Mouse (Mus musculus): ENCODE results near the gene Gm20388. TPM values are rescaled to one million over a fixed set of nuclear protein-coding genes. Genes with fewer than 3 reads are reported as not detected.
"Not testable (repeated sequence)": the region's sequence is repeated elsewhere in the genome, so short reads cannot be mapped to it uniquely, and the experiment has no call there.

Gene Gm20388
- total and polyA plus RNA-seq, 2 experiments from 2014 or later = 17.3 TPM; not detected in 1

DNA sequence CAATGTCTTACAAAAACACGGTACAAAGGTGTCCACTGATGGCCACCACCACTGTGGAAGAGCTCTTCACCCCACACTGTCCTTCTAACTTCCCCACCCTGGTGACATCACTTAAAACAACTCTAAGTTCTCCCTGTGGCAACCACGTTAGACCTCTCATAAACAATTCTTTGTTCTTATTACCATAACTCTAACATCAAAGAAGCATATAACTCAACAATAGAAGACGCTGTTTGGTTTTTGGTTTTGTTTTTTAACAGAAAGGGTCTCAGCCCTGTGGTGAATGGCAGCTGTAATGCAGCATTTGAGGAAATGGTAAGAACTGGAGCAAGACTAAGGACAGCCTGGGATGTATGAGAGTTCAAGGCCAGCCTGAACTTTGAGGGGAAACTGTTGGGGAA is 3115.3 kb downstream of the Gm20388 start:
- DNase-seq (ENCODE audit: low spot score) (no peak), ATAC-seq (ENCODE audit: insufficient read depth, low read depth) (no peak)
- no peak overlapping the region for H3K27ac ChIP-seq (ENCODE audit: low read depth)
- H3K4me2 ChIP-seq (ENCODE audit: low read depth, low read length) = no peak overlapping the region
- WGBS = 74% methylated on average over 3 of the region's 3 CpGs
- H3K4me1 ChIP-seq (ENCODE audit: control insufficient read depth, insufficient read depth) = peaks cover 15% of the 10 kb centered on the region
- no peaks in the 10 kb centered on the region; the same call in 1 of the 2 replicates for H3K36me3 ChIP-seq (replicated peaks; ENCODE audit: control insufficient read depth, insufficient read depth, low read length)
- no peak overlapping the region for H3K9ac ChIP-seq (replicated peaks; ENCODE audit: low read depth, low read length)
- TF ChIP-seq CTCF (IDR thresholded peaks at IDR 0.05; ENCODE audit: low read depth) (no peak), EP300 (IDR thresholded peaks at IDR 0.05; ENCODE audit: low read depth) (no peak)
- H3K9me3 ChIP-seq (replicated peaks; ENCODE audit: control insufficient read depth, low read length) = no peaks in the 10 kb centered on the region
- H3K4me3 ChIP-seq (ENCODE audit: low read depth, low read length) = no peak overlapping the region
- no peaks in the 10 kb centered on the region for H3K27me3 ChIP-seq (ENCODE audit: control insufficient read depth, insufficient read depth, low read length)

DNA sequence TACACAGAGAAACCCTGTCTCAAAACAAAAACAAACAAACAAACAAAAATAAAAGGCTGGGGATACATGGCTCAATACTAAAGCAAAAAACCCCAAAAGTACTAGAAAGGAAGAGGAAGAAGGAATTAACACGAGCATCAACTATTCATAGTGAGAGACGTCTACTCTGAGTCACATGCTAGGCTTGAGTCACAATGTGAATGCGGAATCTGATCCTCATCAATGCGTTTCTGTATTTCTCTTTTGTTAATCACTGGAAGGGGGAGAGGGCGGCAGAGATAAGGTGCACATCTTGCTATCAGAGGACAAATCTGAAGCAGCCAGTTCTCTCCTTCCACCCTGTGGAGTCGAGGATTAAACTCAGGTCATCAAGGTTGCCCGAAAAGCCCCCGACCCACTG is 3117.1 kb downstream of the Gm20388 start:
- TF ChIP-seq EP300 (IDR thresholded peaks at IDR 0.05; ENCODE audit: low read depth) (no peak), CTCF (IDR thresholded peaks at IDR 0.05; ENCODE audit: low read depth) (no peak)
- WGBS = 73% methylated on average over 8 of the region's 8 CpGs
- no peak for ATAC-seq (ENCODE audit: insufficient read depth, low read depth)

DNA sequence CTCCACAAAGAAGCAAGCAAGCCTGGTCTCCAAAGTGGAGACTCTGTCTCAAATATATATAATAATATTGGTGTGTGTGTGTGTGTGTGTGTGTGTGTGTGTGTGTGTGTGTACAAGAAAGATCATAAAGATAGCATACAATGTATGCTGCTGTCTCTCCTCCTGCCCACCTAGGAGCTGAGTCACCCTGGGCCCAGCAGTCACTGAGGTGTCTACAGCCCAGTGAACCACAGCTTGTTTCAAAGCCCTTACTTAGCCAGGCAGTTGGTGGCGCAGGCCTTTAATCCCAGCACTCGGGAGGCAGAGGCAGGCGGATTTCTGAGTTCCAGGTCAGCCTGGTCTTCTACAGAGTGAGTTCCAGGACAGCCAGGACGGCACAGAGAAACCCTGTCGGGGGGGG is 3119.4 kb downstream of the Gm20388 start:
- not testable (repeated sequence) for ATAC-seq (ENCODE audit: insufficient read depth, low read depth); H3K4me2 ChIP-seq (ENCODE audit: low read depth, low read length); DNase-seq (ENCODE audit: low spot score); H3K4me1 ChIP-seq (ENCODE audit: control insufficient read depth, insufficient read depth); H3K36me3 ChIP-seq (replicated peaks; ENCODE audit: control insufficient read depth, insufficient read depth, low read length); H3K27me3 ChIP-seq (ENCODE audit: control insufficient read depth, insufficient read depth, low read length); H3K9ac ChIP-seq (replicated peaks; ENCODE audit: low read depth, low read length); H3K9me3 ChIP-seq (replicated peaks; ENCODE audit: control insufficient read depth, low read length); H3K4me3 ChIP-seq (ENCODE audit: low read depth, low read length); H3K27ac ChIP-seq (ENCODE audit: low read depth)
- 82% methylated on average over 4 of the region's 5 CpGs for WGBS

More for the DNA sequence above, 3117.1 kb downstream of the Gm20388 start:
- H3K27me3 ChIP-seq (ENCODE audit: control insufficient read depth, insufficient read depth, low read length) = no peaks in the 10 kb centered on the region
- H3K27ac ChIP-seq (ENCODE audit: low read depth) = no peak overlapping the region
- peaks cover 3% of the 10 kb centered on the region; the same call in 1 of the 2 replicates for H3K4me1 ChIP-seq (ENCODE audit: control insufficient read depth, insufficient read depth)
- no peak overlapping the region for H3K4me2 ChIP-seq (ENCODE audit: low read depth, low read length)
- no peaks in the 10 kb centered on the region for H3K9me3 ChIP-seq (replicated peaks; ENCODE audit: control insufficient read depth, low read length)
- H3K36me3 ChIP-seq (replicated peaks; ENCODE audit: control insufficient read depth, insufficient read depth, low read length) = no peaks in the 10 kb centered on the region; the same call in 1 of the 2 replicates
- H3K9ac ChIP-seq (replicated peaks; ENCODE audit: low read depth, low read length) = no peak overlapping the region
- DNase-seq (ENCODE audit: low spot score) = no peak
- H3K4me3 ChIP-seq (ENCODE audit: low read depth, low read length) = no peak overlapping the region

DNA sequence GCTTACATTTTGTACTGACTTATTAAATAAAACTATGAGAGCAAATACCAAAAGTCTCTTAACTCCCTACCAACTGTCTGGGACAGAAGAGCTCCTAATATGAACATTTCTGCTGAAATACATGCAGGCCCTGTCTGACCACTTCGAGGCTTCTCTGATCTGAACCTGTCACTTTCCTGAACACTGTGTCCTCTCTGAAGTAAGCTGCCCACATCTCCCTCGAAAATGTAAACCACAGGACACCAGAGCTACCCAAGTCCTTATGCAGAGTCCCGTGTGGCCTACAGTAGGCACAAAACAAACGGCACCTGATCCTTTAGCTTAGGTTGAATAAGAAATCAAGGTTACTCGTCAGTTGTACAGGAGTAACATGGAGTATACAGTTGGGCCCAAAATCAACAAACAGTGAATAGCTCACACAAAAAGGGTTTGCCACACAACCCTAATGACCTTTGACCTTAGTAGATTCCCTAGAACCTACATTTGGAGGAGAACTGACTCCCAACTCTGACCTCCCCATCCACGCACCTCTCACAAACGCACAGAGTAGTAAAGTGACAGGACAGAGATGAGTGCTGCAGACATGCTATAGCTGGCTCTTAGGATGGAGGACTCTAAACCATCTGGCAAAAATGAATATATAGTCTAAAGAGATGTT is 3120.8 kb downstream of the Gm20388 start:
- Histone ChIP-seq H3K36me3 (replicated peaks; ENCODE audit: control insufficient read depth, insufficient read depth, low read length) (no peaks in the 10 kb centered on the region), H3K4me1 (ENCODE audit: control insufficient read depth, insufficient read depth) (peaks cover 20% of the 10 kb centered on the region), H3K27ac (ENCODE audit: low read depth) (no peak overlapping the region), H3K27me3 (ENCODE audit: control insufficient read depth, insufficient read depth, low read length) (no peaks in the 10 kb centered on the region), H3K9ac (replicated peaks; ENCODE audit: low read depth, low read length) (no peak overlapping the region), H3K4me2 (ENCODE audit: low read depth, low read length) (no peak overlapping the region), H3K9me3 (replicated peaks; ENCODE audit: control insufficient read depth, low read length) (no peaks in the 10 kb centered on the region), H3K4me3 (ENCODE audit: low read depth, low read length) (no peak overlapping the region)
- no peak for DNase-seq (ENCODE audit: low spot score)
- no peak for TF ChIP-seq EP300 (IDR thresholded peaks at IDR 0.05; ENCODE audit: low read depth)
- TF ChIP-seq CTCF (IDR thresholded peaks at IDR 0.05; ENCODE audit: low read depth) = no peak
- WGBS = 79% methylated on average over 7 of the region's 7 CpGs
- ATAC-seq (ENCODE audit: insufficient read depth, low read depth) = no peak

DNA sequence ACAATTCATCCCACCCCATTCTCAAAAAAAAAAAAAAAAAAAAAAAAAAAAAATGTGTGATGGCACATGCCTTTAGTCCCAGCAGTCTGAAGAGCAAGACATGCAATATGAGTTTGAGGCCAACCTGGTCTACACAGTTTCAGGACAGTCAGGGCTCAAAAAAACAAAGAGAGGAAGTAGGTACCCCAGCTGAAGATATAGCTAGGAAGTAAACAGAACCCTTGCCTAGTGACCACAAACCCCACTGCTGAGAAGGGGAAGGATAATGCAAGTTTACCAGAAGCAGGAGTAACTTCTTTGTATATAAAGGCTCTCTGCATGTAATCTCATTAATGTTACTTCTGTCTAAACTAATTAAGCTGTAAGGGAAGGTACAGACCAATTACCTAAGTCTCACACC is 3122.1 kb downstream of the Gm20388 start:
- H3K27me3 ChIP-seq (ENCODE audit: control insufficient read depth, insufficient read depth, low read length) = no peaks in the 10 kb centered on the region
- no peaks in the 10 kb centered on the region for H3K9me3 ChIP-seq (replicated peaks; ENCODE audit: control insufficient read depth, low read length)
- H3K9ac ChIP-seq (replicated peaks; ENCODE audit: low read depth, low read length) = no peak overlapping the region
- no peak overlapping the region for H3K4me3 ChIP-seq (ENCODE audit: low read depth, low read length)
- H3K36me3 ChIP-seq (replicated peaks; ENCODE audit: control insufficient read depth, insufficient read depth, low read length) = no peaks in the 10 kb centered on the region
- no peak for ATAC-seq (ENCODE audit: insufficient read depth, low read depth)
- no peak overlapping the region for H3K4me2 ChIP-seq (ENCODE audit: low read depth, low read length)
- DNase-seq (ENCODE audit: low spot score) = no peak
- peak overlapping the region; percentile 35; the same call in 1 of the 2 replicates for H3K27ac ChIP-seq (ENCODE audit: low read depth)
- TF ChIP-seq EP300 (IDR thresholded peaks at IDR 0.05; ENCODE audit: low read depth) (no peak), CTCF (IDR thresholded peaks at IDR 0.05; ENCODE audit: low read depth) (no peak)
- peaks cover 23% of the 10 kb centered on the region for H3K4me1 ChIP-seq (ENCODE audit: control insufficient read depth, insufficient read depth)

DNA sequence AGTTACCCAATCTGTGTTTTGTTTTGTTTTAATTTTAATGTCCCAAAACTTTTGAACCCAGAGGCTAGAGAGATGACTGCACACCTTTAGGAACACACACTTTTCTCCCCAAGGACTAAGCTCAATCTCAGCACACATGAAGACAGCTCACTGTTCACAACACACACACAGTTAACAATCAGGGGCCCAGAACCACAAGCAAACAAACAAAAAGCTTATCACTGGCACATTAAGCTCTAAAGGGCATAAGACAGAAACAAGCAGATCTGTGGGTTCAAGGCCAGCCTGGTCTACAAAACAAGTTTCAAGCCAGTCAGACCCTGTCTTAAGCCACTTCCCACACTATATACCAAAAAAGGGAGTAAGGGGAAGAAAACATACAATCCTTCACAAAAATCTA is 3122.8 kb downstream of the Gm20388 start:
- Histone ChIP-seq H3K4me1 (ENCODE audit: control insufficient read depth, insufficient read depth) (peaks cover 26% of the 10 kb centered on the region), H3K9ac (replicated peaks; ENCODE audit: low read depth, low read length) (no peak overlapping the region), H3K4me2 (ENCODE audit: low read depth, low read length) (no peak overlapping the region), H3K9me3 (replicated peaks; ENCODE audit: control insufficient read depth, low read length) (no peaks in the 10 kb centered on the region), H3K4me3 (ENCODE audit: low read depth, low read length) (no peak overlapping the region), H3K27me3 (ENCODE audit: control insufficient read depth, insufficient read depth, low read length) (no peaks in the 10 kb centered on the region), H3K27ac (ENCODE audit: low read depth) (peak overlapping the region; percentile 65; the same call in 1 of the 2 replicates), H3K36me3 (replicated peaks; ENCODE audit: control insufficient read depth, insufficient read depth, low read length) (no peaks in the 10 kb centered on the region)
- ATAC-seq (ENCODE audit: insufficient read depth, low read depth) = no peak
- no peak for TF ChIP-seq EP300 (IDR thresholded peaks at IDR 0.05; ENCODE audit: low read depth)
- TF ChIP-seq CTCF (IDR thresholded peaks at IDR 0.05; ENCODE audit: low read depth) = no peak
- DNase-seq (ENCODE audit: low spot score) = no peak
